Mouse (Mus musculus) limb, embryonic 13.5 days (tissue): ENCODE results near the gene Clip3. TPM values are rescaled to one million over a fixed set of nuclear protein-coding genes. Genes with fewer than 3 reads are reported as not detected.

Experiments
- ATAC-seq: fragments of 200-750 bp; cut with Nextera tagmentation; 2 replicates; pipeline ENCODE4 v1.8.0; 2017; ENCODE audit warnings: low read depth, moderate number of reproducible peaks, moderate TSS enrichment; ENCODE audit not compliant: low FRiP score
- H3K27ac ChIP-seq: fragments of 300-500 bp; sonication (generic); 2 replicates; pipeline ENCODE4 v1.5.1; 2015; ENCODE audit warnings: inconsistent platforms, mild to moderate bottlenecking, moderate library complexity
- H3K27me3 ChIP-seq: fragments of 300-500 bp; sonication (generic); 2 replicates; pipeline ENCODE4 v1.6.1; 2015; ENCODE audit warnings: mild to moderate bottlenecking, inconsistent platforms
- H3K36me3 ChIP-seq: fragments of 300-500 bp; sonication (generic); 2 replicates; pipeline ENCODE4 v1.6.1; 2015; ENCODE audit warnings: inconsistent platforms, mild to moderate bottlenecking, moderate library complexity
- H3K4me1 ChIP-seq: fragments of 300-500 bp; sonication (generic); 2 replicates; pipeline ENCODE4 v1.6.1; 2015; ENCODE audit warnings: inconsistent platforms
- H3K4me2 ChIP-seq: fragments of 300-500 bp; sonication (generic); replicated peaks from 2 replicates; pipeline ENCODE4 v1.6.1; 2015; ENCODE audit warnings: inconsistent platforms, mild to moderate bottlenecking, moderate library complexity
- H3K4me3 ChIP-seq: fragments of 300-500 bp; sonication (generic); 2 replicates; pipeline ENCODE4 v1.5.1; 2015; ENCODE audit warnings: moderate library complexity, mild to moderate bottlenecking, inconsistent platforms
- H3K9ac ChIP-seq: fragments of 300-500 bp; sonication (generic); 2 replicates; pipeline ENCODE4 v1.6.1; 2015; ENCODE audit warnings: mild to moderate bottlenecking, inconsistent platforms
- H3K9me3 ChIP-seq: fragments of 300-500 bp; sonication (generic); 2 replicates; pipeline ENCODE4 v1.6.1; 2016; ENCODE audit warnings: inconsistent platforms
- WGBS: fragments of 180-500 bp; shearing (Covaris S2); methylation state at CpG from one replicate; pipeline ENCODE4 v1.1.7; 2015; 5-methylcytosine and 5-hydroxymethylcytosine counted together
- polyA plus RNA-seq: library from polyadenylated mRNA; unstranded; fragments of >200 nt; fragmentation: Nextera tagmentation; extraction: Ambion mirVana; gene quantifications from 2 replicates; pipeline ENCODE4 v1.2.1, GENCODE M21; 2015

Gene Clip3
- 51.2 and 51.5 TPM in 2 replicates for polyA plus RNA-seq

GRCm38 (mm10) chr7:30291215-30292131, at the start of gene Clip3:
TSS of gene Clip3 (plus strand) at chr7:30291728.
- H3K9me3 ChIP-seq, result no peaks in the 10 kb centered on the region
- H3K4me2 ChIP-seq, result peak within 1 kb of the TSS; percentile 97
- H3K9ac ChIP-seq, result peak within 1 kb of the TSS; percentile 93
- peaks cover 37% of the 10 kb centered on the region for H3K36me3 ChIP-seq
- peak within 1 kb of the TSS; percentile 52 for H3K27ac ChIP-seq
- no peaks in the 10 kb centered on the region for H3K27me3 ChIP-seq
- ATAC-seq, result peak; percentile 76
- 7% methylated on average over 35 of the region's 35 CpGs for WGBS
- H3K4me1 ChIP-seq, result peaks cover 28% of the 10 kb centered on the region
- peak within 1 kb of the TSS; percentile 84 for H3K4me3 ChIP-seq

GRCm38 (mm10) chr7:30251956-30252954, 39.3 kb upstream of the Clip3 start:
- Histone ChIP-seq H3K9me3 (no peaks in the 10 kb centered on the region), H3K27ac (no peak overlapping the region), H3K4me2 (no peak overlapping the region), H3K36me3 (peaks cover 27% of the 10 kb centered on the region), H3K9ac (no peak overlapping the region), H3K27me3 (no peaks in the 10 kb centered on the region), H3K4me3 (no peak overlapping the region), H3K4me1 (no peaks in the 10 kb centered on the region)
- 79% methylated on average over 12 of the region's 12 CpGs for WGBS
- no peak for ATAC-seq

- no peaks in the 10 kb centered on the region for H3K9me3 ChIP-seq
- H3K36me3 ChIP-seq, result peaks cover 41% of the 10 kb centered on the region
- H3K4me3 ChIP-seq, result no peak overlapping the region
- no peak for ATAC-seq
- 84% methylated on average over 2 of the region's 2 CpGs for WGBS
- no peak overlapping the region for H3K27ac ChIP-seq
- no peak overlapping the region for H3K9ac ChIP-seq
- H3K4me1 ChIP-seq, result no peaks in the 10 kb centered on the region
- H3K27me3 ChIP-seq, result no peaks in the 10 kb centered on the region
- H3K4me2 ChIP-seq, result no peak overlapping the region
Measured at GRCm38 (mm10) chr7:30265041-30265440, 26.5 kb upstream of the Clip3 start.

GRCm38 (mm10) chr7:30265531-30265930, 26.0 kb upstream of the Clip3 start:
- 91% methylated on average over 5 of the region's 5 CpGs for WGBS
- no peaks in the 10 kb centered on the region for H3K27me3 ChIP-seq
- H3K4me3 ChIP-seq, result no peak overlapping the region
- H3K4me2 ChIP-seq, result no peak overlapping the region
- H3K9ac ChIP-seq, result no peak overlapping the region
- H3K4me1 ChIP-seq, result no peaks in the 10 kb centered on the region
- no peaks in the 10 kb centered on the region for H3K9me3 ChIP-seq
- no peak for ATAC-seq
- H3K27ac ChIP-seq, result no peak overlapping the region
- H3K36me3 ChIP-seq, result peaks cover 43% of the 10 kb centered on the region

GRCm38 (mm10) chr7:30265935-30266334, 25.6 kb upstream of the Clip3 start:
- ATAC-seq, result no peak
- Histone ChIP-seq H3K27me3 (no peaks in the 10 kb centered on the region), H3K9me3 (no peaks in the 10 kb centered on the region), H3K4me2 (no peak overlapping the region), H3K9ac (no peak overlapping the region), H3K36me3 (peaks cover 47% of the 10 kb centered on the region), H3K27ac (no peak overlapping the region), H3K4me3 (no peak overlapping the region), H3K4me1 (no peaks in the 10 kb centered on the region)
- 88% methylated on average over 7 of the region's 7 CpGs for WGBS

- WGBS, result 91% methylated on average over 3 of the region's 3 CpGs
- no peak for ATAC-seq
Measured at GRCm38 (mm10) chr7:30266780-30267179, 24.7 kb upstream of the Clip3 start.

GRCm38 (mm10) chr7:30269641-30270040, 21.9 kb upstream of the Clip3 start:
- Histone ChIP-seq H3K27ac (no peak overlapping the region), H3K4me3 (no peak overlapping the region), H3K27me3 (no peaks in the 10 kb centered on the region), H3K36me3 (peaks cover 28% of the 10 kb centered on the region), H3K9ac (no peak overlapping the region), H3K4me2 (no peak overlapping the region), H3K4me1 (no peaks in the 10 kb centered on the region), H3K9me3 (no peaks in the 10 kb centered on the region)
- ATAC-seq, result no peak
- 90% methylated on average over 4 of the region's 4 CpGs for WGBS

More at GRCm38 (mm10) chr7:30266780-30267179, 24.7 kb upstream of the Clip3 start:
- Histone ChIP-seq H3K9me3 (no peaks in the 10 kb centered on the region), H3K27ac (no peak overlapping the region), H3K4me2 (no peak overlapping the region), H3K9ac (no peak overlapping the region), H3K4me3 (no peak overlapping the region), H3K4me1 (no peaks in the 10 kb centered on the region), H3K27me3 (no peaks in the 10 kb centered on the region), H3K36me3 (peaks cover 40% of the 10 kb centered on the region)

DNA sequence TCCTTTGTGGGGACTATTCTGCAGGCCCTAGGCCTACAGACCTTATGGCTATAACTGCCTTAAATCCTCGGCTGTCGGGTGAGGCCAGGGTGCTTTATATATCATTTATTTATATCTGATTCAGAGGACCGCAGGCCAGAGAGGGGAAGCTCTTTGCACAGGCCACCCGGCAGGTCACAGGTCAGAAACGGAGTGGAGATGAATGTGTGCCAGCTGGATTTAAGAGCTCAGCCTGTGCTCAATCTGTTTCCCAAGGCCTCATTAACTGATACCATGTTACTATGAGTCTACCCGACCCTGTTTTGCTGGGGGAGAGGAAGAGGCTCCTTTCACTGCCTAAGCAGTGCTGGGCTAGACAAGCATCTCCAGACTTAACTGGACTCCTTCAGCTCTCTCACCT, 17.1 kb upstream of the Clip3 start:
- 70% methylated on average over 6 of the region's 6 CpGs for WGBS
- no peak for ATAC-seq
- Histone ChIP-seq H3K4me2 (no peak overlapping the region), H3K27me3 (no peaks in the 10 kb centered on the region), H3K27ac (no peak overlapping the region), H3K9ac (no peak overlapping the region), H3K4me1 (peaks cover 3% of the 10 kb centered on the region), H3K9me3 (no peaks in the 10 kb centered on the region), H3K36me3 (peaks cover 12% of the 10 kb centered on the region; the same call in 1 of the 2 replicates), H3K4me3 (no peak overlapping the region)

DNA sequence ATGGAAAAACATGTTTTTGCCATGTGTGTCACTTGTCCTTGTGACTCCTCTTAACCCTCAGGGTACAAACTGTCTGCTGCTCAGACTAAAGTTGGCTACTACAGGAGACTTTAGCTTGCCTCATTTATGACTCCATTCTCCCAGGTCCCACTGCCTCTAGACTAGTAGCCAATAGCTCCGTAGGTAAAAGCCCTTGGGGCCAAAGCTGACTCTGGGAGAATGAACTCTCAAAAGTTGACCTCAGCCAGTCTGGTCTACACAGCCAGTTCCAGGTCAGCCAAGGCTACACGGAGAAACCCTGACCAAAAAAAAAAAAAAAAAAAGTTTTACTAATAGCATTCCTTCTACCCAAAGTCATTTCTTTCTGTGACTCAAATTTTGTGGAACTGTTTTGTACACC, 12.6 kb upstream of the Clip3 start:
- WGBS, result 46% methylated on average over 2 of the region's 2 CpGs
- peak overlapping the region; percentile 82 for H3K4me2 ChIP-seq
- no peaks in the 10 kb centered on the region for H3K9me3 ChIP-seq
- ATAC-seq, result no peak
- no peaks in the 10 kb centered on the region for H3K27me3 ChIP-seq
- peaks cover 13% of the 10 kb centered on the region for H3K4me1 ChIP-seq
- no peak overlapping the region for H3K27ac ChIP-seq
- peak overlapping the region; percentile 65; the same call in 1 of the 2 replicates for H3K4me3 ChIP-seq
- no peak overlapping the region for H3K9ac ChIP-seq
- H3K36me3 ChIP-seq, result no peaks in the 10 kb centered on the region

- 0% methylated on average over 6 of the region's 6 CpGs for WGBS
- 0 out of 2 replicates have a peak overlapping the region, but pooled peaks have one; percentile 15 for H3K27ac ChIP-seq
- H3K9ac ChIP-seq, result peak overlapping the region; percentile 53; the same call in 1 of the 2 replicates
Measured at GRCm38 (mm10) chr7:30279536-30279935, 12.0 kb upstream of the Clip3 start.

DNA sequence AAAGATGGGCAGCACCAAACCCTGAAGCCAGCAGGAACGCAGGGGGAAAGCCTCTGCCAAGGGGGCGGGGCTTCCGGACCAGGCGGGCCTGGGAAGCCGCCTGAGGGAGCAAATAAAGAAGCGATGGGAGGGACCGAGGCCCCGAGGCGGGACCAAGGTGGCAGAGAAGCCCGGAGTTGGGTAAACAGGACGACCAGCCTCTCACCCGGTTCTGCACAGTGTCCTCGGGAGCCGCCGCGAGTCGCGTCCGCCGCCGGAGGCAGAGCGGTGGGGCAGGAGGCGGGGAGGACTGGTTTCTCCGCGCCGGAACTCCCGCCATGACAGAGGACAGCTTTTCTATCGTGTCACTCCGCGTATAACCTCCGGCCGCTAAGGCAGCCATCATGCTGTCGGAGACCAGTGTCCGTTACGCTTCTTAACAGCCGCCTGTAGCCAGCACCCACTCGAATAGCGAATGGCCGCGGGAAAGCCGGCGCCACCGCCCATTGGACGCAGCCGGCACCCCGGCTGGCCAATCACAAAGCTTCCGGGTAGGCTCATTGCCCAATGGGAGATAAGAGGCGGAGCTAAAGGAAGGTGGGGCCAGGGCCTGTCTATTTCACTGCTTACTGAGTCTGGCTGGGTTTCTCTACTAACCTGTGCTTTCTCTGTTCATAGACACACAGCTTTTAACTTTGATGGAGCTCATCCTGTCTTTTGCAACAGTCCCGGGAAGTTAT, 11.4 kb upstream of the Clip3 start, which contains the start of the genes Thap8 and Wdr62:
TSS of gene Thap8 (plus strand) at position 144 of the 719 bp plus-strand sequence.
TSS of gene Wdr62 (minus strand) at position 469 of the 719 bp plus-strand sequence.
- peak within 1 kb of the TSS; percentile 82 for H3K4me2 ChIP-seq
- no peaks in the 10 kb centered on the region for H3K9me3 ChIP-seq
- peak within 1 kb of the TSS; percentile 65 for H3K4me3 ChIP-seq
- H3K9ac ChIP-seq, result peak within 1 kb of the TSS; percentile 55
- peaks cover 13% of the 10 kb centered on the region for H3K4me1 ChIP-seq
- H3K36me3 ChIP-seq, result no peaks in the 10 kb centered on the region
- under 1% methylated on average over 49 of the region's 49 CpGs for WGBS
- peak within 1 kb of the TSS; percentile 97 for H3K27ac ChIP-seq
- peak; percentile 95 for ATAC-seq
- no peaks in the 10 kb centered on the region for H3K27me3 ChIP-seq

More at GRCm38 (mm10) chr7:30279536-30279935, 12.0 kb upstream of the Clip3 start:
- H3K4me3 ChIP-seq, result peak overlapping the region; percentile 65
- peak overlapping the region; percentile 82 for H3K4me2 ChIP-seq
- no peak for ATAC-seq
- no peaks in the 10 kb centered on the region for H3K9me3 ChIP-seq
- no peaks in the 10 kb centered on the region for H3K36me3 ChIP-seq
- peaks cover 13% of the 10 kb centered on the region for H3K4me1 ChIP-seq
- no peaks in the 10 kb centered on the region for H3K27me3 ChIP-seq
